Mouse (Mus musculus) liver, adult 2 months (tissue): ENCODE measurements at regions not wholly inside any gene's neighbourhood (a gene's known extent, or its start where the extent isn't known, plus 50 kb on each side); places are given as distances from the start of the nearest gene placed in this dataset.

Experiments
- CTCF ChIP-seq: fragments of 200-500 bp; IDR thresholded peaks from 2 replicates; pipeline ENCODE4 v1.5.1; 2011; ENCODE audit warnings: low read depth, low read length, control low read depth
- POLR2A ChIP-seq: fragments of 200-500 bp; IDR thresholded peaks from 2 replicates; pipeline ENCODE4 v1.6.1; 2011; ENCODE audit warnings: low read length, control low read depth; ENCODE audit not compliant: insufficient read depth; ENCODE audit errors: extremely low read depth

- peak; percentile 37; the same call in 1 of the 2 replicates for TF ChIP-seq CTCF
- TF ChIP-seq POLR2A, result no peak
Measured at GRCm38 (mm10) chr12:110063013-110063412, 215.9 kb upstream of the Dio3 start.
